Mouse (Mus musculus) spleen, adult 2 months (tissue): ENCODE results near the gene Hpgd. TPM values are rescaled to one million over a fixed set of nuclear protein-coding genes. Genes with fewer than 3 reads are reported as not detected.

Source experiments
- DNase-seq, 2 experiments: peaks; one replicate each; pipeline versions ENCODE4 v3.0.0 to v3.0.0-alpha.2; 2012 to 2021; ENCODE audit warnings: low spot score in 2 of 2, low read depth in 1 of 2
- H3K27ac ChIP-seq: fragments of 200-500 bp; 2 replicates; pipeline ENCODE4 v1.5.1; 2012; ENCODE audit warnings: low read length, inconsistent platforms; ENCODE audit not compliant: insufficient read depth
- H3K27me3 ChIP-seq: fragments of 200-500 bp; 2 replicates; pipeline ENCODE4 v1.6.1; 2012; ENCODE audit warnings: mild to moderate bottlenecking, moderate library complexity, low read length, inconsistent platforms; ENCODE audit not compliant: control insufficient read depth, insufficient read depth
- H3K36me3 ChIP-seq: fragments of 200-500 bp; 2 replicates; pipeline ENCODE4 v1.6.1; 2012; ENCODE audit warnings: mild to moderate bottlenecking, low read length, inconsistent platforms; ENCODE audit not compliant: control insufficient read depth, insufficient read depth
- H3K4me1 ChIP-seq: fragments of 200-500 bp; 2 replicates; pipeline ENCODE4 v1.6.1; 2011; ENCODE audit warnings: inconsistent platforms; ENCODE audit not compliant: control insufficient read depth, insufficient read depth, insufficient read length
- H3K4me3 ChIP-seq: fragments of 200-500 bp; 2 replicates; pipeline ENCODE4 v1.5.1; 2011; ENCODE audit warnings: mild to moderate bottlenecking, inconsistent platforms; ENCODE audit not compliant: insufficient read depth, insufficient read length; ENCODE audit errors: extremely low read depth
- CTCF ChIP-seq: fragments of 200-500 bp; IDR thresholded peaks from 2 replicates; pipeline ENCODE4 v1.5.1; 2011; ENCODE audit warnings: mild to moderate bottlenecking, inconsistent platforms; ENCODE audit not compliant: insufficient read depth, insufficient read length, insufficient replicate concordance; ENCODE audit errors: extremely low read depth
- POLR2A ChIP-seq: fragments of 200-500 bp; IDR thresholded peaks from 2 replicates; pipeline ENCODE4 v1.6.1; 2011; ENCODE audit warnings: low read depth, low read length, inconsistent platforms
- WGBS: fragments of 180-500 bp; shearing (Covaris S2); methylation state at CpG from one replicate; pipeline ENCODE4 v1.1.7; 2018; 5-methylcytosine and 5-hydroxymethylcytosine counted together
- polyA plus RNA-seq: library from polyadenylated mRNA; depleted of rRNA; stranded (reverse); fragments of >200 nt; gene quantifications from 2 replicates; pipeline ENCODE4 v1.2.3, GENCODE M21; 2012

Gene Hpgd
- polyA plus RNA-seq, 1 experiment: 17.6 TPM

GRCm38 (mm10) chr8:56323276-56323675 is 28.9 kb downstream of the Hpgd start:
- no peak for DNase-seq
- Histone ChIP-seq H3K4me3 (no peak overlapping the region), H3K4me1 (no peaks in the 10 kb centered on the region), H3K27me3 (no peaks in the 10 kb centered on the region), H3K27ac (no peak overlapping the region), H3K36me3 (no peaks in the 10 kb centered on the region)
- 88% methylated on average over 1 of the region's 1 CpGs for WGBS
- no peak for TF ChIP-seq POLR2A
- no peak for TF ChIP-seq CTCF

- no peaks in the 10 kb centered on the region for H3K27me3 ChIP-seq
- no peak overlapping the region for H3K4me3 ChIP-seq
- DNase-seq: no peak
- no peaks in the 10 kb centered on the region for H3K4me1 ChIP-seq
- H3K36me3 ChIP-seq: no peaks in the 10 kb centered on the region
- WGBS: 77% methylated on average over 3 of the region's 3 CpGs
- TF ChIP-seq CTCF (no peak), POLR2A (no peak)
- H3K27ac ChIP-seq: no peak overlapping the region
These were observed 33.3 kb downstream of the Hpgd start for GRCm38 (mm10) chr8:56327709-56328108.

- DNase-seq: no peak
- 86% methylated on average over 3 of the region's 3 CpGs for WGBS
- no peak overlapping the region for H3K4me3 ChIP-seq
- no peak for TF ChIP-seq POLR2A
- TF ChIP-seq CTCF: no peak
- H3K27me3 ChIP-seq: no peaks in the 10 kb centered on the region
- no peaks in the 10 kb centered on the region for H3K36me3 ChIP-seq
- H3K4me1 ChIP-seq: no peaks in the 10 kb centered on the region
- no peak overlapping the region for H3K27ac ChIP-seq
These were observed 33.8 kb downstream of the Hpgd start for GRCm38 (mm10) chr8:56328130-56328542.

GRCm38 (mm10) chr8:56335390-56336000 is 41.1 kb downstream of the Hpgd start:
- Histone ChIP-seq H3K36me3 (no peaks in the 10 kb centered on the region), H3K4me3 (no peak overlapping the region), H3K27ac (no peak overlapping the region), H3K27me3 (no peaks in the 10 kb centered on the region), H3K4me1 (no peaks in the 10 kb centered on the region)
- no peak for DNase-seq
- TF ChIP-seq CTCF (no peak), POLR2A (no peak)
- whole genome bisulfite sequencing: 71% methylated on average over 9 of the region's 9 CpGs

GRCm38 (mm10) chr8:56336771-56337170 is 42.4 kb downstream of the Hpgd start:
- 78% methylated on average over 8 of the region's 8 CpGs for WGBS
- H3K27me3 ChIP-seq: no peaks in the 10 kb centered on the region
- DNase-seq: no peak
- TF ChIP-seq POLR2A: no peak
- no peaks in the 10 kb centered on the region for H3K4me1 ChIP-seq
- no peak overlapping the region for H3K4me3 ChIP-seq
- no peaks in the 10 kb centered on the region for H3K36me3 ChIP-seq
- H3K27ac ChIP-seq: no peak overlapping the region

GRCm38 (mm10) chr8:56343505-56343904 is 49.1 kb downstream of the Hpgd start:
- H3K4me1 ChIP-seq: no peaks in the 10 kb centered on the region
- no peak overlapping the region for H3K4me3 ChIP-seq
- no peaks in the 10 kb centered on the region for H3K36me3 ChIP-seq
- WGBS: 87% methylated on average over 6 of the region's 6 CpGs
- H3K27me3 ChIP-seq: no peaks in the 10 kb centered on the region
- TF ChIP-seq POLR2A (no peak), CTCF (no peak)
- DNase-seq: no peak
- H3K27ac ChIP-seq: no peak overlapping the region

- Histone ChIP-seq H3K4me3 (no peak overlapping the region), H3K36me3 (no peaks in the 10 kb centered on the region), H3K27me3 (no peaks in the 10 kb centered on the region), H3K27ac (no peak overlapping the region), H3K4me1 (no peaks in the 10 kb centered on the region)
- DNase-seq: no peak
- WGBS: 82% methylated on average over 2 of the region's 2 CpGs
- TF ChIP-seq CTCF (no peak), POLR2A (no peak)
These were observed 49.6 kb downstream of the Hpgd start for GRCm38 (mm10) chr8:56343940-56344339.
